Mouse (Mus musculus) ovary, postnatal 10 days (tissue): Measurements from ENCODE around the gene Cox5a.

ENCODE experiments used
- DNase-seq: peaks from one replicate; pipeline ENCODE4 v3.0.0; 2022; ENCODE audit warnings: low spot score

Gene Cox5a

DNA sequence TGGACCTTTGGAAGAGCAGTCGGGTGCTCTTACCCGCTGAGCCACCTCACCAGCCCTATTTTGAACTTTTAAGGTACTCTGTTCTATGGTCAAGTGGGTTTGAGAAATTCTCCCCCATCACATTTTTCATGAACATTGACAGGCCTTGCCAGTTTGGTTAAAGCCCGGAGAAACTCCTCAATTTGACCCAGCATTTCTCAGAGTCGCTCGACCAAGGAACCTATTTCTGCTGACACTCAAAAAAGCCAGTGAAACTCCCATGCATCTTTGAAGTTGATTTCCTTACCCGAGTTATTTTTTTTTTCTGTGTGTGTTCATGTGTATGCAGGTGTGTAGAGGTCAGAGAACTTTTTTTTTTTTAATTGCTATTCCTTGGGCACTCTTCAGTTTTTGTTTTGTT is 43.5 kb downstream of the Cox5a start:
- DNase-seq: no peak

DNA sequence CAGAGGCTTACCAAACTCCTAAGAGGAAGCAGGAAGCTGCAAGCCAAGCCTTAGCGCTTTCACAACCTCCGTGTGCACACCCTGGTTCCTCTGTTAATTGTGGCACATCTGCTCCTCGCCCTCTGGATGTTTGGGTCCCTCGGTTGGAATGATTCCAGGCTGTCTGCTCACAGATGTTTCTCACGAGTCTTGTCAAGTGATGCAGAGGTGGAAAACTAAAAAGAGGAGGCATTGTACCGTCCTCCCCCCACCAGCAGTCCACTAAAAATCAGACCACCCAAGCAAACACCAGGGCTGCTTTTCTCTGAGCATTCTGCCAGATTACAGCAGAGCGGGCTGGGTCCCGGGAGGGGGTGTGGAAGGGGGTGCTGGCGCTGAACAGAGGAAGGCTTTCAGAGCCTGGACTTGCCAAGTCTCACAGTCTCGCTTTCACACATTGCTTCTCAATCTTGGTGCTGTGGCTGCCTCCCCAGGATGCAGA is 44.7 kb downstream of the Cox5a start:
- peak; percentile 22 for DNase-seq

DNA sequence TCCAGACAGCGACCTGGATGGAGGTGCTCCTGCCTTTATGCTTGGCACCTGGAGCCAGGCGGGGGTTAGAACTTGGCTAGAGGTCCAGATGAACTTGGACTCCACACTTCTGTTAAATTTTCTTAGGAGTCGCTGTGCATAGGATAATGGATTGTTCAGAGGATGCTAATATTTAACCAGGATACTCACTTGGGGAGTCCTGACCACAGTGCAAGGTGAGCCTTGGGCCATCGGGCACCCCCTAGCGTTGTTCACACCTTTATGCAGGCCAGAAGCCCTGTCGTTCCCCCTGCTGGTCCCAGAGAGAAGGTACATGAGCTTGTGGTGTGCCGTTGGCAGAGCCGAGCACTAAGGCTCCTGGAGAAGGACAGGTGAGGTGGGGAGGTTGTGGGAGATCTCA is 45.8 kb downstream of the Cox5a start:
- no peak for DNase-seq

DNA sequence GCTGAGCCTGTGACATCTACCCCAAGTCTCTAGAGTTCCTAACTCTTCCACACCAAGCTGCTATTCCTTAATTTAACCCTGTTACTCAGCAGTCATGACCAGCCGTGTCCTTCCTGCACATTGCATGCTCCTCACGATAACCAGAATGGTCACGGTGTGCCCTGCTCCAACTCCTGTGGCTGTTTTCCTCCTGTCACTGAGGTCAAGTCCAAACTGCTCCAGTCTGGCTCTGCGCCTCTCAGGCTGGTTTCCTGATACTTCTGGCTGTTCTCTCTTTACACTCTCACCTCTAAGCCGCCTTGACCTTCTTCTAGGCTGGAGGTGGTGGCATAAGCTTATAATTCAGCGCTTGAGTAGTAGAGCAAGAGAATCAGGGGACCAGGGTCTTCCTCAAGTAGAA is 47.4 kb downstream of the Cox5a start:
- no peak for DNase-seq

DNA sequence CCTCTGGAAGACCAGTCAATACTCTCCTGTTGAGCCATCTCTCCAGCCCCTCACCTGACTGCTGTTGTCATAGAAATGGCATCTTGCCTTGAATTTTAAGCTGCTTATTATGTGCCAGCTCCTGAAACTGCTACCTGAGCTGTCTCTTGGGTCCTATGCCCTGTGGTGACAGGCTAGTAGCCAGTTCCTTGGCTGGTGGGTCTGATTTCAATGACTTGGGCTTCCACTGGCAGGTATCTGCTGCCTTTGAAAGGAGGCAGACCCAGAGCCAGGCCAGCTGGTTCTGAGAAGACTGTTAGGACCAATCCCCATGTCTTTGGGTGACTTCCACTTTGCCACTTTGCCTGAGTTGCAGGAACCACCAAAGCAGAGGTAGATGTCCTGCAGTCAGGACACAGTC is 53.3 kb downstream of the Cox5a start:
- no peak for DNase-seq

DNA sequence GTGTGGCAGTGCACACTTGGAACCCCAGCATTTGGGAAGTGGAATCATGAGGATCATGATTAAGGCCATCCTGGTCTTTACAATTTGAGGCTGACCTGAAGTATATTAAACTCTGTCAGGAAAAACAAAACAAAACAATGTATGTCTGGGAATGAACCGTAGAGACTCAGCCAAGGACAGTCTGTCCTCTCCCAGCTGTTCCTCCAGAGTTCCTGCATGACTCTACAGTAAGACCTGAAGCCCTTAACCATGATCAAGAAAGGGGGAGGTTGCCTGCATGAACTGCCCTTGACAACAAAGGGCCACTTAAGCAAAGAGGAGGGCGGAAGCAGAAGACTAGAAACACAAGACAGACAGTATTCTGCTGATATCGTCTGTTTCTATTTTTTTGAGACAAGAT is 54.5 kb downstream of the Cox5a start:
- no peak for DNase-seq

DNA sequence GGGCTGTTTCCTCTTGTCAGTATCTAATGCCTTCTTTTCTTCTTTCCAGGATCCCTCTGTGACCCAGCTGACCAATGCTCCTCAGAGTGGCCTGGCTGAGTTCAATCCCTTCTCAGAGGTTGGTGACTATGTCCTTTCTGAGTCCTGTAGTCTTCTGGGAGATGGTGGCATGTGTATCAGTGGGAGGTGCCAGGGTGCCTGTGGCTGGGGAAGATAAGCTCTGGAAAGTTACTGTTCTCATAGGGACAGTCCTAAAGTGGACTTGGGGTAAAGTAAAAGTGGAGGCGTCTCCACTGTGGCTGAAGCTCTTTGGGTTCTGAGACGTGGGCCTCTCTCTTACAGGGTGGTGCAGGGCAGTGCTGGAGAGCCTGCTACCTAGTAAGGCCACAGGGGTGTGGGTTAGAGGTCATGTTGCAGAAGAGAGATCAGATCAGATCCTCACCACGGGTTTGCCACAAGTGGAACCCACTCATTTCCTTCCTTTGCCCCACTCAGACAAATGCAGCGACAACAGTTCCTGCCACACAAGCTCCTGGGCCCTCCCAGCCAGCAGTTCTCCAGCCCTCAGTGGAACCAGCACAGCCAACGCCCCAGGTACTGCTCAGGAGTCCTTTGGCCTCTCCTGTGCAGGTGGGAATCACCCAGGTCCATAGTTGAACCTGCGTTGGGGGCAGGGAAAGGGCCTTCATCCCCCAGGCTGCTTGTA is 56.2 kb downstream of the Cox5a start:
- DNase-seq: no peak
